In genomic region chr2:179494276-179494675, GRCm38 (mm10) we compare ENCODE assay signal across 29 mouse cellular contexts. TPM values are rescaled to one million over a fixed set of nuclear protein-coding genes. Genes with fewer than 3 reads are reported as not detected.
A peak's percentile ranks its signal among the peaks of the same experiment; 100 is the strongest.
DNase-seq lines count a peak whose midpoint lies in the region; ATAC-seq and TF ChIP-seq lines count a peak whose summit lies in the region.
"Had no signal": no experiment of that assay in that cellular context is flagged by ENCODE, and none has a peak within 500 bp of the region (broad histone marks: within the 10 kb centered on the region; RNA-seq: fewer than 3 reads in every experiment).

No protein-coding gene starts in this region.

- H3K27ac ChIP-seq in heart, embryonic 10.5 days: no peak overlapping the region
- no peak overlapping the region for H3K27ac ChIP-seq in heart, embryonic 11.5 days (ENCODE audit: low read depth, low read length)
- H3K27ac ChIP-seq in lung, embryonic 16.5 days (ENCODE audit: low read length): no peak overlapping the region
- no peak overlapping the region for H3K27ac ChIP-seq in kidney, adult 2 months (ENCODE audit: insufficient read depth, low read depth, low read length)
- H3K27ac ChIP-seq: embryonic facial prominence, embryonic 12.5 days; embryonic facial prominence, embryonic 15.5 days; heart, embryonic 15.5 days; hindbrain, embryonic 14.5 days; hindbrain, postnatal 0 days had no signal

- no peak overlapping the region for H3K9ac ChIP-seq in heart, embryonic 11.5 days (ENCODE audit: low read depth, low read length)
- H3K9ac ChIP-seq in lung, embryonic 16.5 days (ENCODE audit: low read length): no peak overlapping the region
- H3K9ac ChIP-seq: embryonic facial prominence, embryonic 12.5 days; embryonic facial prominence, embryonic 15.5 days; forebrain, postnatal 0 days; heart, embryonic 15.5 days; hindbrain, embryonic 14.5 days had no signal

- H3K4me1 ChIP-seq in heart, embryonic 10.5 days: peaks cover 11% of the 10 kb centered on the region
- no peaks in the 10 kb centered on the region; the same call in 1 of the 2 replicates for H3K4me1 ChIP-seq in heart, embryonic 11.5 days (ENCODE audit: control insufficient read depth, insufficient read depth, low read length)
- no peaks in the 10 kb centered on the region for H3K4me1 ChIP-seq in lung, embryonic 16.5 days (replicated peaks; ENCODE audit: control insufficient read depth, insufficient read depth, low read length)
- H3K4me1 ChIP-seq in kidney, adult 2 months (ENCODE audit: control insufficient read depth, insufficient read depth, low read length): no peaks in the 10 kb centered on the region
- H3K4me1 ChIP-seq: embryonic facial prominence, embryonic 12.5 days; embryonic facial prominence, embryonic 15.5 days; heart, embryonic 15.5 days had no signal

- TF ChIP-seq POLR2A in kidney, adult 2 months (IDR thresholded peaks at IDR 0.05; ENCODE audit: low read depth, low read length): no peak

- no peak overlapping the region for H3K4me2 ChIP-seq in heart, embryonic 11.5 days
- H3K4me2 ChIP-seq in lung, embryonic 16.5 days (ENCODE audit: low read depth, low read length): no peak overlapping the region
- H3K4me2 ChIP-seq: embryonic facial prominence, embryonic 12.5 days; embryonic facial prominence, embryonic 15.5 days; heart, embryonic 15.5 days; hindbrain, embryonic 14.5 days had no signal

- no peak for TF ChIP-seq CTCF in kidney, adult 2 months (conservative IDR thresholded peaks at IDR 0.05; ENCODE audit: insufficient read depth, insufficient read length, low read depth, low read length)

- no peak overlapping the region for H3K4me3 ChIP-seq in heart, embryonic 10.5 days
- no peak overlapping the region for H3K4me3 ChIP-seq in heart, embryonic 11.5 days (ENCODE audit: low read depth, low read length)
- no peak overlapping the region for H3K4me3 ChIP-seq in lung, embryonic 16.5 days (ENCODE audit: low read length)
- no peak overlapping the region for H3K4me3 ChIP-seq in kidney, adult 2 months (ENCODE audit: insufficient read depth, low read depth, low read length)
- H3K4me3 ChIP-seq: embryonic facial prominence, embryonic 12.5 days; embryonic facial prominence, embryonic 15.5 days; heart, embryonic 15.5 days had no signal

- DNase-seq in heart, adult 11 months: peak; percentile 96
- DNase-seq in heart, embryonic 10.5 days (ENCODE audit: low spot score): no peak
- DNase-seq in heart, adult 8-10 months (ENCODE audit: low spot score): peak; percentile 22
- no peak for DNase-seq in lung, postnatal 14 days
- no peak for DNase-seq in kidney, adult 2 months
- DNase-seq: adrenal gland, postnatal 10 days; adrenal gland, postnatal 36 days; B cell, adult 2 months; cerebellum, adult 2 months; cerebellum, adult 9-11 months; cerebellum, postnatal 25 days; forebrain, postnatal 0 days; gastrocnemius, postnatal 36 days; heart, postnatal 14 days; kidney, adult 18-20 months had no signal

- WGBS in heart, embryonic 10.5 days: 81% methylated on average over 1 of the region's 1 CpGs
- WGBS in heart, embryonic 11.5 days (ENCODE audit: insufficient replicate concordance): 81% methylated on average over 1 of the region's 1 CpGs
- WGBS in lung, embryonic 16.5 days: 81% methylated on average over 1 of the region's 1 CpGs
- WGBS in kidney, adult 2 months: 82% methylated on average over 1 of the region's 1 CpGs

- no peaks in the 10 kb centered on the region for H3K27me3 ChIP-seq in heart, embryonic 10.5 days (ENCODE audit: insufficient read depth, poor library complexity, severe bottlenecking)
- no peaks in the 10 kb centered on the region for H3K27me3 ChIP-seq in heart, embryonic 11.5 days (ENCODE audit: control insufficient read depth, insufficient read depth, low read length)
- no peaks in the 10 kb centered on the region for H3K27me3 ChIP-seq in lung, embryonic 16.5 days (ENCODE audit: control insufficient read depth, insufficient read depth, low read depth, low read length)
- H3K27me3 ChIP-seq in kidney, adult 2 months (replicated peaks; ENCODE audit: control insufficient read depth, insufficient read depth, low read length): no peaks in the 10 kb centered on the region
- H3K27me3 ChIP-seq: CH12.LX; embryonic facial prominence, embryonic 12.5 days; embryonic facial prominence, embryonic 15.5 days; heart, embryonic 15.5 days had no signal

- H3K36me3 ChIP-seq in heart, embryonic 10.5 days: no peaks in the 10 kb centered on the region
- H3K36me3 ChIP-seq in heart, embryonic 11.5 days (ENCODE audit: control insufficient read depth, insufficient read depth, low read length): no peaks in the 10 kb centered on the region
- no peaks in the 10 kb centered on the region for H3K36me3 ChIP-seq in lung, embryonic 16.5 days (ENCODE audit: control insufficient read depth, insufficient read depth, low read length)
- H3K36me3 ChIP-seq in kidney, adult 2 months (ENCODE audit: control insufficient read depth, insufficient read depth, low read length): no peaks in the 10 kb centered on the region
- H3K36me3 ChIP-seq: embryonic facial prominence, embryonic 12.5 days; embryonic facial prominence, embryonic 15.5 days; heart, embryonic 15.5 days had no signal

- ATAC-seq in heart, embryonic 11.5 days (replicated peaks; ENCODE audit: insufficient number of reproducible peaks, low FRiP score, low TSS enrichment): no peak
- ATAC-seq in lung, embryonic 16.5 days (ENCODE audit: low read depth): peak; percentile 28; the same call in 1 of the 2 replicates
- ATAC-seq: forebrain, postnatal 0 days; hindbrain, postnatal 0 days; inflammation-experienced regulatory T-cells, adult 6 months; intestine, embryonic 16.5 days had no signal

- H3K9me3 ChIP-seq in heart, embryonic 10.5 days: no peaks in the 10 kb centered on the region
- H3K9me3 ChIP-seq in heart, embryonic 11.5 days (replicated peaks; ENCODE audit: control insufficient read depth, low read length): no peaks in the 10 kb centered on the region
- H3K9me3 ChIP-seq in lung, embryonic 16.5 days (ENCODE audit: control insufficient read depth, low read length): no peaks in the 10 kb centered on the region
- H3K9me3 ChIP-seq: embryonic facial prominence, embryonic 12.5 days; embryonic facial prominence, embryonic 15.5 days; heart, embryonic 15.5 days had no signal

RNA-seq across cellular contexts. Expression of gene Cdh4, which starts 52.0 kb away (rescaled TPM):
- 0.41 and 0.99 TPM in 2 replicates for polyA plus RNA-seq in heart, embryonic 10.5 days (2016; fragmentation: Nextera tagmentation; extraction: Ambion mirVana)
- total RNA-seq in heart, adult 8-10 months (2022): 1 to 10 TPM; 5.2 to 7.5 (median 6.1) TPM
- 0.56 and 0.75 TPM in 2 replicates for polyA plus RNA-seq in heart, embryonic 11.5 days (2014; fragmentation: Nextera tagmentation; extraction: Ambion mirVana)
- polyA plus RNA-seq in lung, embryonic 16.5 days (2015; fragmentation: Nextera tagmentation; extraction: Ambion mirVana): 7.0 and 7.2 TPM in 2 replicates
- 1.2 and 1.5 TPM in 2 replicates for polyA plus RNA-seq in kidney, adult 2 months (2012; rRNA removed)
- total RNA-seq: CH12.LX; common myeloid progenitor, adult 5-6 weeks; granulocyte monocyte progenitor cell, adult 5-6 weeks; hematopoietic stem cell, adult 5-6 weeks; MEL had no signal
- polyA plus RNA-seq: inflammation-experienced regulatory T-cells, adult 6 months had no signal

Comparison
In these comparisons a context has a peak if more than half of its experiments do, and no peak if none do; other contexts are left out.
1. DNase-seq: peak in heart, adult 11 months (single experiment) and heart, adult 8-10 months (single experiment); none in heart, embryonic 10.5 days (single experiment), lung, postnatal 14 days (single experiment) and kidney, adult 2 months (single experiment).